Comparison of ENCODE assay signal across 12 mouse cellular contexts in genomic region chr9:106139763-106140162, GRCm38 (mm10). TPM values are rescaled to one million over a fixed set of nuclear protein-coding genes. Genes with fewer than 3 reads are reported as not detected.
A peak's percentile ranks its signal among the peaks of the same experiment; 100 is the strongest.
DNase-seq lines count a peak whose midpoint lies in the region; ATAC-seq lines count a peak whose summit lies in the region.
"Had no signal": no experiment of that assay in that cellular context is flagged by ENCODE, and none has a peak within 500 bp of the region (broad histone marks: within the 10 kb centered on the region; RNA-seq: fewer than 3 reads in every experiment).

No protein-coding gene starts in this region.

- peak; percentile 36 for DNase-seq in adrenal gland, postnatal 25 days
- no peak for DNase-seq in adrenal gland, adult 2 months
- peak; percentile 34 for DNase-seq in lung, postnatal 10 days
- no peak for DNase-seq in lung, postnatal 25 days (ENCODE audit: low spot score)
- DNase-seq in forelimb bud, embryonic 11.5 days (ENCODE audit: low read depth, low spot score): peak; percentile 64
- DNase-seq in gastrocnemius, postnatal 25 days: no peak
- no peak for DNase-seq in gastrocnemius, adult 8-10 months (ENCODE audit: low spot score in 2 of 2)
- DNase-seq: spleen, adult 18-20 months had no signal

- peaks cover 12% of the 10 kb centered on the region; the same call in 1 of the 2 replicates for H3K4me1 ChIP-seq in midbrain, embryonic 15.5 days

- no peak overlapping the region for H3K4me3 ChIP-seq in midbrain, embryonic 15.5 days
- H3K4me3 ChIP-seq: limb, embryonic 13.5 days had no signal

- no peak overlapping the region for H3K27ac ChIP-seq in midbrain, embryonic 15.5 days
- H3K27ac ChIP-seq: limb, embryonic 13.5 days had no signal

- no peak overlapping the region for H3K4me2 ChIP-seq in midbrain, embryonic 15.5 days
- H3K4me2 ChIP-seq: limb, embryonic 13.5 days had no signal

- WGBS in midbrain, embryonic 15.5 days: 45% methylated on average over 10 of the region's 10 CpGs

- no peaks in the 10 kb centered on the region for H3K9me3 ChIP-seq in midbrain, embryonic 15.5 days
- H3K9me3 ChIP-seq: limb, embryonic 13.5 days had no signal

- no peaks in the 10 kb centered on the region for H3K36me3 ChIP-seq in midbrain, embryonic 15.5 days (replicated peaks)
- H3K36me3 ChIP-seq: limb, embryonic 13.5 days had no signal

- no peak overlapping the region for H3K9ac ChIP-seq in midbrain, embryonic 15.5 days
- H3K9ac ChIP-seq: limb, embryonic 13.5 days had no signal

- ATAC-seq in midbrain, embryonic 15.5 days (replicated peaks): peak; percentile 43; the same call in 1 of the 2 replicates
- ATAC-seq: intestine, embryonic 16.5 days had no signal

- H3K27me3 ChIP-seq in midbrain, embryonic 15.5 days (replicated peaks): no peaks in the 10 kb centered on the region

RNA-seq across cellular contexts. Expression of gene Glyctk, which starts 18.2 kb away (rescaled TPM):
- 3.7 and 4.8 TPM in 2 replicates for total RNA-seq in adrenal gland, postnatal 25 days (2021)
- total RNA-seq in adrenal gland, adult 2 months (2021): 1 to 10 TPM; 2.5 to 3.3 TPM
- polyA plus RNA-seq in adrenal gland, adult 2 months (2012; rRNA removed): 2.5 and 3.2 TPM in 2 replicates
- 4.5 and 4.9 TPM in 2 replicates for polyA plus RNA-seq in midbrain, embryonic 15.5 days (2015; fragmentation: Nextera tagmentation; extraction: Ambion mirVana)
- under 1 TPM; 0.38 to 0.56 TPM for total RNA-seq in gastrocnemius, postnatal 25 days (2021)
- total RNA-seq in gastrocnemius, adult 8-10 months (2022): 1 to 10 TPM in 1 of 4 experiments, under 1 TPM in 3; 0.61 to 1.5 (median 0.82) TPM

RNA-seq across cellular contexts. Expression of gene Wdr82, which starts 31.0 kb away (rescaled TPM):
- 82.4 and 83.3 TPM in 2 replicates for total RNA-seq in adrenal gland, postnatal 25 days (2021)
- 10 to 100 TPM; 66.8 to 75.8 TPM for total RNA-seq in adrenal gland, adult 2 months (2021)
- 50.5 and 67.4 TPM in 2 replicates for polyA plus RNA-seq in adrenal gland, adult 2 months (2012; rRNA removed)
- 40.5 and 41.1 TPM in 2 replicates for polyA plus RNA-seq in midbrain, embryonic 15.5 days (2015; fragmentation: Nextera tagmentation; extraction: Ambion mirVana)
- total RNA-seq in gastrocnemius, postnatal 25 days (2021): 10 to 100 TPM; 22.4 to 24.3 TPM
- total RNA-seq in gastrocnemius, adult 8-10 months (2022): 10 to 100 TPM; 15.4 to 25.2 (median 18.1) TPM

RNA-seq across cellular contexts. Expression of gene Col6a4, which starts 43.2 kb away (rescaled TPM):
- 0.52 and 0.67 TPM in 2 replicates for total RNA-seq in adrenal gland, postnatal 25 days (2021)
- total RNA-seq in adrenal gland, adult 2 months (2021): under 1 TPM; 0.14 to 0.26 TPM
- polyA plus RNA-seq in adrenal gland, adult 2 months (2012; rRNA removed): 0.03 and 0.31 TPM in 2 replicates
- 1.8 TPM in 2 replicates for polyA plus RNA-seq in midbrain, embryonic 15.5 days (2015; fragmentation: Nextera tagmentation; extraction: Ambion mirVana)
- not detected for total RNA-seq in gastrocnemius, postnatal 25 days (2021)
- not detected for total RNA-seq in gastrocnemius, adult 8-10 months (2022)
- total RNA-seq: granulocyte monocyte progenitor cell, adult 5-6 weeks had no signal

RNA-seq across cellular contexts. Expression of gene Ppm1m, which starts 59.8 kb away (rescaled TPM):
- total RNA-seq in adrenal gland, postnatal 25 days (2021): 119 and 156 TPM in 2 replicates
- 100 to 1,000 TPM in 1 of 2 experiments, 10 to 100 TPM in 1; 84.6 to 135 TPM for total RNA-seq in adrenal gland, adult 2 months (2021)
- 216 and 273 TPM in 2 replicates for polyA plus RNA-seq in adrenal gland, adult 2 months (2012; rRNA removed)
- polyA plus RNA-seq in midbrain, embryonic 15.5 days (2015; fragmentation: Nextera tagmentation; extraction: Ambion mirVana): 17.2 and 20.5 TPM in 2 replicates
- total RNA-seq in gastrocnemius, postnatal 25 days (2021): 1 to 10 TPM; 2.6 to 4.7 TPM
- total RNA-seq in gastrocnemius, adult 8-10 months (2022): 1 to 10 TPM; 2.3 to 4.5 (median 3.3) TPM

Comparison
In these comparisons a context has a peak if more than half of its experiments do, and no peak if none do; other contexts are left out.
1. DNase-seq: peak in adrenal gland, postnatal 25 days (single experiment), lung, postnatal 10 days (single experiment) and forelimb bud, embryonic 11.5 days (single experiment); none in adrenal gland, adult 2 months (single experiment), lung, postnatal 25 days (single experiment), gastrocnemius, postnatal 25 days (single experiment) and gastrocnemius, adult 8-10 months (0 of 2).